Mouse (Mus musculus) retina, postnatal 7 days (tissue): ENCODE measurements at regions not wholly inside any gene's neighbourhood (a gene's known extent, or its start where the extent isn't known, plus 50 kb on each side); places are given as distances from the start of the nearest gene placed in this dataset.
A peak's percentile ranks its signal among the peaks of the same experiment; 100 is the strongest.

Source experiments
- DNase-seq: peaks from one replicate; pipeline ENCODE4 v3.0.0-alpha.2; 2012; ENCODE audit warnings: low read depth, low spot score

- no peak for DNase-seq
Observed at GRCm38 (mm10) chr11:112407681-112408080, 374.3 kb upstream of the Sox9 start.

- no peak for DNase-seq
Observed at GRCm38 (mm10) chr11:112412434-112412833, 369.6 kb upstream of the Sox9 start.

GRCm38 (mm10) chr11:112442639-112443038 lies 339.4 kb upstream of the Sox9 start:
- DNase-seq = no peak

GRCm38 (mm10) chr11:112443890-112444289 lies 338.1 kb upstream of the Sox9 start:
- DNase-seq = no peak

GRCm38 (mm10) chr11:112449632-112450031 lies 332.4 kb upstream of the Sox9 start:
- no peak for DNase-seq

GRCm38 (mm10) chr11:112450227-112450626 lies 331.8 kb upstream of the Sox9 start:
- no peak for DNase-seq

- DNase-seq = no peak
Observed at GRCm38 (mm10) chr11:112458075-112458474, 323.9 kb upstream of the Sox9 start.

GRCm38 (mm10) chr11:112463121-112463520 lies 318.9 kb upstream of the Sox9 start:
- DNase-seq = no peak

GRCm38 (mm10) chr11:112464386-112464785 lies 317.6 kb upstream of the Sox9 start:
- DNase-seq = no peak

GRCm38 (mm10) chr11:112470336-112470735 lies 311.7 kb upstream of the Sox9 start:
- DNase-seq = no peak

GRCm38 (mm10) chr11:112473237-112473636 lies 308.8 kb upstream of the Sox9 start:
- no peak for DNase-seq

- DNase-seq = no peak
Observed at GRCm38 (mm10) chr11:112473681-112474080, 308.3 kb upstream of the Sox9 start.

GRCm38 (mm10) chr11:112480360-112480759 lies 301.7 kb upstream of the Sox9 start:
- no peak for DNase-seq

GRCm38 (mm10) chr11:112501781-112502180 lies 280.2 kb upstream of the Sox9 start:
- DNase-seq = peak; percentile 13

GRCm38 (mm10) chr11:112519076-112519475 lies 262.9 kb upstream of the Sox9 start:
- no peak for DNase-seq

- no peak for DNase-seq
Observed at GRCm38 (mm10) chr11:112524983-112525382, 257.0 kb upstream of the Sox9 start.

GRCm38 (mm10) chr11:112542573-112542972 lies 239.5 kb upstream of the Sox9 start:
- DNase-seq = no peak

GRCm38 (mm10) chr11:112543473-112543872 lies 238.6 kb upstream of the Sox9 start:
- no peak for DNase-seq

- no peak for DNase-seq
Observed at GRCm38 (mm10) chr11:112545231-112546010, 236.6 kb upstream of the Sox9 start.

- DNase-seq = no peak
Observed at GRCm38 (mm10) chr11:112546162-112546561, 235.9 kb upstream of the Sox9 start.

- DNase-seq = no peak
Observed at GRCm38 (mm10) chr11:112552838-112553237, 229.2 kb upstream of the Sox9 start.

GRCm38 (mm10) chr11:112563027-112563426 lies 219.0 kb upstream of the Sox9 start:
- DNase-seq = no peak

- DNase-seq = no peak
Observed at GRCm38 (mm10) chr11:112564706-112565215, 217.3 kb upstream of the Sox9 start.
